Mouse (Mus musculus) midbrain, embryonic 13.5 days (tissue): ENCODE data around the gene 4930568D16Rik. TPM values are rescaled to one million over a fixed set of nuclear protein-coding genes. Genes with fewer than 3 reads are reported as not detected.

Experiments used
- ATAC-seq: fragments of 200-750 bp; cut with Nextera tagmentation; 2 replicates; pipeline ENCODE4 v1.8.0; 2017; ENCODE audit warnings: mild to moderate bottlenecking, moderate TSS enrichment, moderate library complexity
- H3K27ac ChIP-seq: fragments of 300-500 bp; sonication (generic); 2 replicates; pipeline ENCODE4 v1.5.1; 2015; ENCODE audit warnings: inconsistent platforms, mild to moderate bottlenecking, moderate library complexity
- H3K27me3 ChIP-seq: fragments of 300-500 bp; sonication (generic); 2 replicates; pipeline ENCODE4 v1.6.1; 2015; ENCODE audit warnings: mild to moderate bottlenecking, inconsistent platforms
- H3K36me3 ChIP-seq: fragments of 300-500 bp; sonication (generic); 2 replicates; pipeline ENCODE4 v1.6.1; 2015; ENCODE audit warnings: mild to moderate bottlenecking, inconsistent platforms
- H3K4me1 ChIP-seq: fragments of 300-500 bp; sonication (generic); replicated peaks from 2 replicates; pipeline ENCODE4 v1.6.1; 2015; ENCODE audit warnings: inconsistent platforms
- H3K4me2 ChIP-seq: fragments of 300-500 bp; sonication (generic); replicated peaks from 2 replicates; pipeline ENCODE4 v1.6.1; 2015; ENCODE audit warnings: moderate library complexity, mild to moderate bottlenecking, inconsistent platforms
- H3K4me3 ChIP-seq: fragments of 300-500 bp; sonication (generic); replicated peaks from 2 replicates; pipeline ENCODE4 v1.5.1; 2015; ENCODE audit warnings: mild to moderate bottlenecking, inconsistent platforms
- H3K9ac ChIP-seq: fragments of 300-500 bp; sonication (generic); replicated peaks from 2 replicates; pipeline ENCODE4 v1.6.1; 2015; ENCODE audit warnings: mild to moderate bottlenecking, inconsistent platforms
- H3K9me3 ChIP-seq: fragments of 300-500 bp; sonication (generic); 2 replicates; pipeline ENCODE4 v1.6.1; 2016; ENCODE audit warnings: mild to moderate bottlenecking, inconsistent platforms
- WGBS: fragments of 180-500 bp; shearing (Covaris S2); methylation state at CpG from one replicate; pipeline ENCODE4 v1.1.7; 2015; 5-methylcytosine and 5-hydroxymethylcytosine counted together
- polyA plus RNA-seq: library from polyadenylated mRNA; unstranded; fragments of >200 nt; fragmentation: Nextera tagmentation; extraction: Ambion mirVana; gene quantifications from 2 replicates; pipeline ENCODE4 v1.2.1, GENCODE M21; 2015

Gene 4930568D16Rik
- polyA plus RNA-seq: not detected in 2 replicates

- no peak within 1 kb of the TSS for H3K27ac ChIP-seq
- H3K4me1 ChIP-seq: no peaks in the 10 kb centered on the region
- no peaks in the 10 kb centered on the region for H3K36me3 ChIP-seq
- no peak within 1 kb of the TSS for H3K9ac ChIP-seq
- no peak within 1 kb of the TSS for H3K4me2 ChIP-seq
- no peaks in the 10 kb centered on the region for H3K9me3 ChIP-seq
- H3K4me3 ChIP-seq: no peak within 1 kb of the TSS
- H3K27me3 ChIP-seq: no peaks in the 10 kb centered on the region
- 84% methylated on average over 2 of the region's 2 CpGs for WGBS
- ATAC-seq: no peak
These were observed at the start of gene 4930568D16Rik for GRCm38 (mm10) chr2:35367629-35368028. Gene 4930568D16Rik (minus strand): TSS chr2:35367729.

GRCm38 (mm10) chr2:35417231-35417630 lies 49.7 kb upstream of the 4930568D16Rik start:
- Histone ChIP-seq H3K27ac (no peak overlapping the region), H3K4me3 (no peak overlapping the region), H3K27me3 (no peaks in the 10 kb centered on the region), H3K4me2 (no peak overlapping the region), H3K36me3 (no peaks in the 10 kb centered on the region), H3K4me1 (no peaks in the 10 kb centered on the region), H3K9ac (no peak overlapping the region), H3K9me3 (0 out of 2 replicates have a peak, but pooled peaks cover 7% of the 10 kb centered on the region)
- no peak for ATAC-seq
- 80% methylated on average over 1 of the region's 1 CpGs for WGBS

GRCm38 (mm10) chr2:35416473-35416872 lies 48.9 kb upstream of the 4930568D16Rik start:
- WGBS: 94% methylated on average over 6 of the region's 6 CpGs
- Histone ChIP-seq H3K4me2 (no peak overlapping the region), H3K4me1 (no peaks in the 10 kb centered on the region), H3K9ac (no peak overlapping the region), H3K9me3 (0 out of 2 replicates have a peak, but pooled peaks cover 7% of the 10 kb centered on the region), H3K4me3 (no peak overlapping the region), H3K36me3 (no peaks in the 10 kb centered on the region), H3K27ac (no peak overlapping the region), H3K27me3 (no peaks in the 10 kb centered on the region)
- no peak for ATAC-seq

- H3K4me2 ChIP-seq: no peak overlapping the region
- 94% methylated on average over 3 of the region's 3 CpGs for WGBS
- ATAC-seq: no peak
These were observed 45.3 kb upstream of the 4930568D16Rik start for GRCm38 (mm10) chr2:35412810-35413209.

GRCm38 (mm10) chr2:35412246-35412645 lies 44.7 kb upstream of the 4930568D16Rik start:
- no peak overlapping the region for H3K4me3 ChIP-seq
- H3K9ac ChIP-seq: no peak overlapping the region
- no peaks in the 10 kb centered on the region for H3K36me3 ChIP-seq
- no peak overlapping the region for H3K4me2 ChIP-seq
- no peaks in the 10 kb centered on the region for H3K4me1 ChIP-seq
- ATAC-seq: no peak
- no peaks in the 10 kb centered on the region for H3K9me3 ChIP-seq
- no peak overlapping the region for H3K27ac ChIP-seq
- no peaks in the 10 kb centered on the region for H3K27me3 ChIP-seq
- 86% methylated on average over 2 of the region's 2 CpGs for WGBS

More at GRCm38 (mm10) chr2:35412810-35413209, 45.3 kb upstream of the 4930568D16Rik start:
- Histone ChIP-seq H3K9me3 (no peaks in the 10 kb centered on the region), H3K9ac (no peak overlapping the region), H3K4me1 (no peaks in the 10 kb centered on the region), H3K27me3 (no peaks in the 10 kb centered on the region), H3K4me3 (no peak overlapping the region), H3K27ac (no peak overlapping the region), H3K36me3 (no peaks in the 10 kb centered on the region)

- H3K4me3 ChIP-seq: no peak overlapping the region
- H3K9ac ChIP-seq: no peak overlapping the region
- no peak overlapping the region for H3K4me2 ChIP-seq
- 85% methylated on average over 10 of the region's 10 CpGs for WGBS
- H3K27ac ChIP-seq: no peak overlapping the region
- H3K4me1 ChIP-seq: no peaks in the 10 kb centered on the region
- H3K36me3 ChIP-seq: no peaks in the 10 kb centered on the region
- H3K9me3 ChIP-seq: no peaks in the 10 kb centered on the region
- no peak for ATAC-seq
- H3K27me3 ChIP-seq: no peaks in the 10 kb centered on the region
These were observed 44.2 kb upstream of the 4930568D16Rik start for GRCm38 (mm10) chr2:35411640-35412190.

GRCm38 (mm10) chr2:35409466-35409865 lies 41.9 kb upstream of the 4930568D16Rik start:
- no peak overlapping the region for H3K9ac ChIP-seq
- no peak overlapping the region for H3K4me3 ChIP-seq
- no peaks in the 10 kb centered on the region for H3K36me3 ChIP-seq
- no peak for ATAC-seq
- no peaks in the 10 kb centered on the region for H3K9me3 ChIP-seq
- 91% methylated on average over 6 of the region's 6 CpGs for WGBS
- no peaks in the 10 kb centered on the region for H3K27me3 ChIP-seq
- H3K4me2 ChIP-seq: no peak overlapping the region
- no peaks in the 10 kb centered on the region for H3K4me1 ChIP-seq
- H3K27ac ChIP-seq: no peak overlapping the region

- no peaks in the 10 kb centered on the region for H3K27me3 ChIP-seq
- no peak overlapping the region for H3K27ac ChIP-seq
- no peak overlapping the region for H3K4me2 ChIP-seq
- no peaks in the 10 kb centered on the region for H3K9me3 ChIP-seq
- no peak for ATAC-seq
- no peak overlapping the region for H3K4me3 ChIP-seq
- 85% methylated on average over 5 of the region's 5 CpGs for WGBS
- no peaks in the 10 kb centered on the region for H3K4me1 ChIP-seq
- H3K9ac ChIP-seq: no peak overlapping the region
- H3K36me3 ChIP-seq: no peaks in the 10 kb centered on the region
These were observed 41.0 kb upstream of the 4930568D16Rik start for GRCm38 (mm10) chr2:35408409-35409110.

- no peaks in the 10 kb centered on the region for H3K27me3 ChIP-seq
- no peak for ATAC-seq
- no peaks in the 10 kb centered on the region for H3K4me1 ChIP-seq
- no peak overlapping the region for H3K4me3 ChIP-seq
- H3K4me2 ChIP-seq: no peak overlapping the region
- H3K36me3 ChIP-seq: no peaks in the 10 kb centered on the region
- no peak overlapping the region for H3K9ac ChIP-seq
- H3K9me3 ChIP-seq: no peaks in the 10 kb centered on the region
- no peak overlapping the region for H3K27ac ChIP-seq
- WGBS: 79% methylated on average over 7 of the region's 7 CpGs
These were observed 40.3 kb upstream of the 4930568D16Rik start for GRCm38 (mm10) chr2:35407878-35408277.

- Histone ChIP-seq H3K27ac (no peak overlapping the region), H3K9ac (no peak overlapping the region), H3K4me1 (no peaks in the 10 kb centered on the region), H3K27me3 (no peaks in the 10 kb centered on the region), H3K36me3 (no peaks in the 10 kb centered on the region), H3K4me2 (no peak overlapping the region), H3K4me3 (no peak overlapping the region), H3K9me3 (no peaks in the 10 kb centered on the region)
- WGBS: 86% methylated on average over 6 of the region's 6 CpGs
- ATAC-seq: no peak
These were observed 39.7 kb upstream of the 4930568D16Rik start for GRCm38 (mm10) chr2:35407266-35407665.

- Histone ChIP-seq H3K4me2 (no peak overlapping the region), H3K27ac (no peak overlapping the region), H3K4me3 (no peak overlapping the region), H3K4me1 (no peaks in the 10 kb centered on the region), H3K9me3 (no peaks in the 10 kb centered on the region), H3K36me3 (no peaks in the 10 kb centered on the region), H3K27me3 (no peaks in the 10 kb centered on the region), H3K9ac (no peak overlapping the region)
- 85% methylated on average over 1 of the region's 1 CpGs for WGBS
- ATAC-seq: no peak
These were observed 39.1 kb upstream of the 4930568D16Rik start for GRCm38 (mm10) chr2:35406611-35407010.

GRCm38 (mm10) chr2:35402391-35402790 lies 34.9 kb upstream of the 4930568D16Rik start:
- Histone ChIP-seq H3K4me1 (no peaks in the 10 kb centered on the region), H3K9me3 (no peaks in the 10 kb centered on the region), H3K27me3 (no peaks in the 10 kb centered on the region), H3K4me2 (no peak overlapping the region), H3K27ac (no peak overlapping the region), H3K36me3 (no peaks in the 10 kb centered on the region), H3K4me3 (no peak overlapping the region), H3K9ac (no peak overlapping the region)
- WGBS: 96% methylated on average over 16 of the region's 16 CpGs
- ATAC-seq: no peak
